Mouse (Mus musculus) limb, embryonic 11.5 days (tissue): ENCODE data around the gene Ift57. TPM values are rescaled to one million over a fixed set of nuclear protein-coding genes. Genes with fewer than 3 reads are reported as not detected.
A peak's percentile ranks its signal among the peaks of the same experiment; 100 is the strongest.

Source experiments
- ATAC-seq: fragments of 200-750 bp; cut with Nextera tagmentation; 2 replicates; pipeline ENCODE4 v1.8.0; 2017; ENCODE audit warnings: low read depth; ENCODE audit not compliant: insufficient number of reproducible peaks, low FRiP score, low TSS enrichment
- DNase-seq: peaks from one replicate; pipeline ENCODE4 v3.0.0-alpha.2; 2015; ENCODE audit warnings: low spot score
- H3K27ac ChIP-seq: fragments of 300-500 bp; sonication (generic); replicated peaks from 2 replicates; pipeline ENCODE4 v1.5.1; 2014; ENCODE audit warnings: low read depth, mild to moderate bottlenecking, low read length
- H3K27me3 ChIP-seq: fragments of 300-500 bp; sonication (generic); 2 replicates; pipeline ENCODE4 v1.6.1; 2014; ENCODE audit warnings: mild to moderate bottlenecking, low read length, mixed read lengths; ENCODE audit not compliant: control insufficient read depth, insufficient read depth
- H3K36me3 ChIP-seq: fragments of 300-500 bp; sonication (generic); 2 replicates; pipeline ENCODE4 v1.6.1; 2014; ENCODE audit warnings: mild to moderate bottlenecking, low read length, moderate library complexity, mixed read lengths; ENCODE audit not compliant: control insufficient read depth, insufficient read depth
- H3K4me1 ChIP-seq: fragments of 300-500 bp; sonication (generic); 2 replicates; pipeline ENCODE4 v1.6.1; 2014; ENCODE audit warnings: low read length, mixed read lengths; ENCODE audit not compliant: control insufficient read depth, insufficient read depth
- H3K4me2 ChIP-seq: fragments of 300-500 bp; sonication (generic); 2 replicates; pipeline ENCODE4 v1.6.1; 2014; ENCODE audit warnings: low read depth, mild to moderate bottlenecking, moderate library complexity; ENCODE audit not compliant: severe bottlenecking
- H3K4me3 ChIP-seq: fragments of 300-500 bp; sonication (generic); 2 replicates; pipeline ENCODE4 v1.5.1; 2014; ENCODE audit warnings: low read depth, low read length
- H3K9ac ChIP-seq: fragments of 300-500 bp; sonication (generic); 2 replicates; pipeline ENCODE4 v1.6.1; 2014; ENCODE audit warnings: mild to moderate bottlenecking, low read length
- H3K9me3 ChIP-seq: fragments of 300-500 bp; sonication (generic); 2 replicates; pipeline ENCODE4 v1.6.1; 2016; ENCODE audit warnings: low read length; ENCODE audit not compliant: control insufficient read depth
- WGBS: fragments of 180-500 bp; shearing (Covaris S2); extraction: QIAGEN DNeasy Blood & Tissue Kit; methylation state at CpG from one replicate; pipeline ENCODE4 v1.1.7; 2014; 5-methylcytosine and 5-hydroxymethylcytosine counted together
- polyA plus RNA-seq: library from polyadenylated mRNA; unstranded; fragments of >200 nt; fragmentation: Nextera tagmentation; extraction: Ambion mirVana; gene quantifications from 2 replicates; pipeline ENCODE4 v1.2.1, GENCODE M21; 2014

The Ift57 gene
- 22.6 and 24.5 TPM in 2 replicates for polyA plus RNA-seq

DNA sequence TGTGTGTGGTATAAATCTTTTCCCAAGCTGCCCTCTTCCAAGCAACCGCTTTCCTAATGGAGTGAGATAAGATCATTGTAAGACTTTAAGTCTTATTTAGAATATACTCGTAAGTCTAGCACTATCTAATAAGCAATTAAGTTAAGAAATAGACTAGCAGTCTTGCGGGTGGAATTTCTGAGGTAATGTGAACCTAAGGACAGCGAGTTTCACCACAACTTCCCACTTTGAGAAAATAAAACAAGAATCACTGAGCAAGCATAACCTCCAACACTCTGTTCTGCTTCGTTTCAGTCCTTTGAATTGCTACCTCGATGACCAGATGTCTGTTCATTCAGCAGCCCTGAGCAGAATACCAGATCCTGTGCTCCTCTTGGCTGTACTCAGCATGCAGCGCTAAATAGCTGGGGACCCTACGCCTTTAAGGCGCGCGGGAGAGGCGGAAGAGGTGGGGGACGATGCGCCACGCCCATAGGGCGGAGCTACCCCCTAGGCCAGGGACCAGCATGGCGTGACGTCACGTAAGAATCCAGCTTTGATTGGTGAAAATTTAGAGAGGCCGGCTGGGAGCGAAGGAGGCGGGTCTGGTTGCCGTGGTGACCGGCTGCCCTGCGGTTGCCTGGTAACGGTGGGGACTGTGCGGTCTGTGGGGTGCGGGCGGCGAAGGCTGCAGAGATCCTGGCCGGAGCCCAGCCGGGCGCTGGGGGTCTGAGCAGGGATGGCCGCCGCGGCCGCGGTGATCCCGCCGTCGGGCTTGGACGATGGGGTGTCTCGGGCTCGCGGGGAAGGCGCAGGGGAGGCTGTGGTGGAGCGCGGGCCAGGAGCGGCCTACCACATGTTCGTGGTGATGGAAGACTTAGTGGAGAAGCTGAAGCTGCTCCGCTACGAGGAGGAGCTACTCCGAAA lies at the start of gene Ift57:
Ift57 (plus strand) TSS at position 614 of the 906 bp plus-strand sequence.
- Histone ChIP-seq H3K4me3 (peak within 1 kb of the TSS; percentile 64), H3K9me3 (no peaks in the 10 kb centered on the region), H3K27ac (no peak within 1 kb of the TSS; the same call in 1 of the 2 replicates), H3K9ac (peak within 1 kb of the TSS; percentile 57), H3K4me1 (no peaks in the 10 kb centered on the region), H3K27me3 (no peaks in the 10 kb centered on the region), H3K36me3 (no peaks in the 10 kb centered on the region), H3K4me2 (peak within 1 kb of the TSS; percentile 45)
- DNase-seq, result peak; percentile 99
- 4% methylated on average over 53 of the region's 53 CpGs for WGBS
- ATAC-seq, result peak; percentile 100

- Histone ChIP-seq H3K27me3 (no peaks in the 10 kb centered on the region), H3K36me3 (no peaks in the 10 kb centered on the region), H3K4me2 (no peak overlapping the region), H3K4me1 (no peaks in the 10 kb centered on the region), H3K9me3 (no peaks in the 10 kb centered on the region), H3K4me3 (no peak overlapping the region), H3K27ac (no peak overlapping the region), H3K9ac (no peak overlapping the region)
- WGBS, result 89% methylated on average over 4 of the region's 4 CpGs
- DNase-seq, result no peak
- no peak for ATAC-seq
Measured at GRCm38 (mm10) chr16:49657182-49657581, 41.9 kb upstream of the Ift57 start.

- Histone ChIP-seq H3K9me3 (no peaks in the 10 kb centered on the region), H3K4me1 (no peaks in the 10 kb centered on the region), H3K36me3 (no peaks in the 10 kb centered on the region), H3K4me2 (no peak overlapping the region), H3K27me3 (no peaks in the 10 kb centered on the region), H3K4me3 (no peak overlapping the region), H3K27ac (no peak overlapping the region), H3K9ac (no peak overlapping the region)
- 81% methylated on average over 5 of the region's 5 CpGs for WGBS
- ATAC-seq, result no peak
- DNase-seq, result no peak
Measured at GRCm38 (mm10) chr16:49658029-49658428, 41.0 kb upstream of the Ift57 start.

GRCm38 (mm10) chr16:49659131-49659530 lies 39.9 kb upstream of the Ift57 start:
- H3K4me3 ChIP-seq, result no peak overlapping the region
- H3K9me3 ChIP-seq, result no peaks in the 10 kb centered on the region
- no peaks in the 10 kb centered on the region for H3K27me3 ChIP-seq
- WGBS, result 82% methylated on average over 2 of the region's 2 CpGs
- H3K4me2 ChIP-seq, result no peak overlapping the region
- no peaks in the 10 kb centered on the region for H3K36me3 ChIP-seq
- H3K27ac ChIP-seq, result no peak overlapping the region
- no peak for DNase-seq
- no peak overlapping the region for H3K9ac ChIP-seq
- ATAC-seq, result no peak
- no peaks in the 10 kb centered on the region for H3K4me1 ChIP-seq

GRCm38 (mm10) chr16:49660111-49660510 lies 38.9 kb upstream of the Ift57 start:
- no peaks in the 10 kb centered on the region for H3K27me3 ChIP-seq
- DNase-seq, result no peak
- H3K4me1 ChIP-seq, result no peaks in the 10 kb centered on the region
- no peaks in the 10 kb centered on the region for H3K36me3 ChIP-seq
- no peak overlapping the region for H3K27ac ChIP-seq
- 95% methylated on average over 3 of the region's 3 CpGs for whole genome bisulfite sequencing
- H3K9me3 ChIP-seq, result no peaks in the 10 kb centered on the region
- no peak for ATAC-seq
- H3K9ac ChIP-seq, result no peak overlapping the region
- H3K4me3 ChIP-seq, result no peak overlapping the region
- no peak overlapping the region for H3K4me2 ChIP-seq

DNA sequence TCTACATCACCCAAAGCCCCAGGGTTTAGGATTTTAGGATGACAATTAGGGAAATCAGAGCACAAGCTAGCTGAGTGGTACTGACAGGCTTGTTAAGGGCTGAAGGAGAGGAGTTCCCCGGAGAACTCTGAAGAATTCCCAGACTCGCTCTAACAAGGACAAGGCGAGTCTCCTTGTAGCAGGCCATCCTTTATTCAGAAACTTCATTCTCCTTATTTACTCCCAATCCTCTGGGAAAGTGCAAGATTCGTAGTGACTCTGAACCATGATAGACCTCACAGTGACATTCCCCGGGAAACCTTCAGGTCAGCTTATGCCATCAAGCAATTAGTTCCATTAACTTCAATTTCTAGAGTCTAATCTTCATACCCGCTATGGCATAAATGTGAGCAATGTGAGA lies 36.8 kb upstream of the Ift57 start:
- DNase-seq, result no peak
- Histone ChIP-seq H3K9ac (no peak overlapping the region), H3K27ac (no peak overlapping the region), H3K36me3 (no peaks in the 10 kb centered on the region), H3K9me3 (no peaks in the 10 kb centered on the region), H3K4me3 (no peak overlapping the region), H3K4me1 (no peaks in the 10 kb centered on the region), H3K4me2 (no peak overlapping the region), H3K27me3 (no peaks in the 10 kb centered on the region)
- ATAC-seq, result no peak
- 83% methylated on average over 6 of the region's 6 CpGs for WGBS

DNA sequence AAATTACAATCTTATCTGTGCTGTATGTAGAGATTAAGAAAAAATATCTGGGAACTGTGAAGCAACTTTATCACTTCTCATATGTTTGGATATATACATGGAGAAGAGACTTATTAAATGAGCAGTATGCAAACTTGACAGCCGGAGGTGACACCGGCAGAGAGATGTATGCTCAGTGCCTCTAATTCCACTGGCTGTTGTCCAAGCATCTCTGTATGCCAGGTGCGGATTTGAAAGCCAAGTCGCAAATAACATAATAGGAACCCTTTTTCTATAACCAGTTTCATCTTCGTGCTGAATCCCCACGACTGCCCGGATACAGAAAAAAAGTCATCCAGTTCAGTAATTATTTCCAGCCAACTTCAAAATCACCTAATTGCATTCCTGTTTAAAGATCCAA lies 34.4 kb upstream of the Ift57 start:
- Histone ChIP-seq H3K27ac (no peak overlapping the region), H3K4me1 (no peaks in the 10 kb centered on the region), H3K4me3 (no peak overlapping the region), H3K9me3 (no peaks in the 10 kb centered on the region), H3K4me2 (no peak overlapping the region), H3K9ac (no peak overlapping the region), H3K36me3 (no peaks in the 10 kb centered on the region), H3K27me3 (no peaks in the 10 kb centered on the region)
- ATAC-seq (no peak), DNase-seq (no peak)
- 75% methylated on average over 7 of the region's 7 CpGs for WGBS

- Histone ChIP-seq H3K4me3 (no peak overlapping the region), H3K4me2 (no peak overlapping the region), H3K27me3 (no peaks in the 10 kb centered on the region), H3K9ac (no peak overlapping the region), H3K4me1 (no peaks in the 10 kb centered on the region), H3K27ac (no peak overlapping the region), H3K36me3 (no peaks in the 10 kb centered on the region), H3K9me3 (no peaks in the 10 kb centered on the region)
- 83% methylated on average over 6 of the region's 6 CpGs for WGBS
- DNase-seq (no peak), ATAC-seq (no peak)
Measured at GRCm38 (mm10) chr16:49679666-49680065, 19.4 kb upstream of the Ift57 start.
